Mouse (Mus musculus) frontal cortex, adult 2 months (tissue): ENCODE measurements around the gene Btn2a2. TPM values are rescaled to one million over a fixed set of nuclear protein-coding genes. Genes with fewer than 3 reads are reported as not detected.

Experiments
- DNase-seq, 2 experiments: peaks; one replicate each; pipeline ENCODE4 v3.0.0; 2022; ENCODE audit warnings: low spot score in 1 of 2; ENCODE audit errors: extremely low spot score in 1 of 2
- polyA plus RNA-seq: library from polyadenylated mRNA; depleted of rRNA; stranded (reverse); fragments of >200 nt; gene quantifications from 2 replicates; pipeline ENCODE4 v1.2.3, GENCODE M21; 2012; rRNA removed

Btn2a2 gene
- polyA plus RNA-seq, 1 experiment = 0.46 TPM

GRCm38 (mm10) chr13:23429771-23430380, 58.8 kb downstream of the Btn2a2 start:
- DNase-seq = no peak

- no peak for DNase-seq
Measured at GRCm38 (mm10) chr13:23428166-23428993, 60.3 kb downstream of the Btn2a2 start.

Other genes starting within 250 kb of the Btn2a2 start
- gene Vmn1r223, start 241.7 kb downstream of the Btn2a2 start, polyA plus RNA-seq = not detected in 2 replicates
- gene Zfp322a, start 119.6 kb downstream of the Btn2a2 start, polyA plus RNA-seq = 16.4 and 18.5 TPM in 2 replicates
- gene Abt1, start 65.0 kb downstream of the Btn2a2 start, polyA plus RNA-seq = 7.6 TPM in 2 replicates
- 0.06 and 0.13 TPM in 2 replicates for gene Btn1a1, start 23.0 kb downstream of the Btn2a2 start, polyA plus RNA-seq
- gene Hist1h4h, start 42.2 kb upstream of the Btn2a2 start, polyA plus RNA-seq = 26.6 and 33.5 TPM in 2 replicates
- gene Hist1h2af, start 45.0 kb upstream of the Btn2a2 start, polyA plus RNA-seq = 3.9 and 9.2 TPM in 2 replicates
- gene Hist1h3g, start 46.6 kb upstream of the Btn2a2 start, polyA plus RNA-seq = 0.46 and 0.82 TPM in 2 replicates
- gene Hist1h2bh, start 54.5 kb upstream of the Btn2a2 start, polyA plus RNA-seq = 0.15 and 0.44 TPM in 2 replicates
- gene Hist1h3f, start 55.2 kb upstream of the Btn2a2 start, polyA plus RNA-seq = 0.22 and 0.59 TPM in 2 replicates
- 2.8 and 3.7 TPM in 2 replicates for gene Hist1h4f, start 62.8 kb upstream of the Btn2a2 start, polyA plus RNA-seq
- gene Hist1h1d, start 64.4 kb upstream of the Btn2a2 start, polyA plus RNA-seq = 0.14 and 0.19 TPM in 2 replicates
- gene Hist1h3e, start 73.5 kb upstream of the Btn2a2 start, polyA plus RNA-seq = 2.2 and 3.3 TPM in 2 replicates
- gene Hist1h2ae, start 82.4 kb upstream of the Btn2a2 start, polyA plus RNA-seq = 0.56 and 1.7 TPM in 2 replicates
- 9.7 and 10.4 TPM in 2 replicates for gene Hist1h2bg, start 82.5 kb upstream of the Btn2a2 start, polyA plus RNA-seq
- 0.80 and 1.6 TPM in 2 replicates for gene Hist1h2bf, start 85.3 kb upstream of the Btn2a2 start, polyA plus RNA-seq
- gene Hist1h2ad, start 85.5 kb upstream of the Btn2a2 start, polyA plus RNA-seq = 1.6 and 1.9 TPM in 2 replicates
- 2.8 and 3.4 TPM in 2 replicates for gene Hist1h3d, start 86.9 kb upstream of the Btn2a2 start, polyA plus RNA-seq
- 3.4 and 4.3 TPM in 2 replicates for gene Hist1h4d, start 92.7 kb upstream of the Btn2a2 start, polyA plus RNA-seq
- 4.3 and 4.7 TPM in 2 replicates for gene Hist1h2be, start 132.3 kb upstream of the Btn2a2 start, polyA plus RNA-seq
- gene Hist1h1e, start 133.7 kb upstream of the Btn2a2 start, polyA plus RNA-seq = 2.8 and 3.3 TPM in 2 replicates
- 1.7 and 2.1 TPM in 2 replicates for gene Hist1h2ac, start 195.1 kb upstream of the Btn2a2 start, polyA plus RNA-seq
- 154 and 172 TPM in 2 replicates for gene Hist1h2bc, start 195.3 kb upstream of the Btn2a2 start, polyA plus RNA-seq
- gene Hist1h1t, start 207.0 kb upstream of the Btn2a2 start, polyA plus RNA-seq = not detected in 2 replicates
- 3.1 and 3.3 TPM in 2 replicates for gene Hist1h4c, start 209.6 kb upstream of the Btn2a2 start, polyA plus RNA-seq
- 3.8 and 4.4 TPM in 2 replicates for gene Hfe, start 222.0 kb upstream of the Btn2a2 start, polyA plus RNA-seq
- gene Hist1h1c, start 250.0 kb upstream of the Btn2a2 start, polyA plus RNA-seq = 40.7 and 52.1 TPM in 2 replicates